Mouse (Mus musculus): ENCODE data around the gene Lrch4.

- TF ChIP-seq CTCF (IDR thresholded peaks at IDR 0.05; ENCODE audit: low read depth), result no peak
- no peak for TF ChIP-seq EP300 (IDR thresholded peaks at IDR 0.05; ENCODE audit: low read depth)
Measured at GRCm38 (mm10) chr5:137611245-137611602, 17.7 kb upstream of the Lrch4 start.
